Mouse (Mus musculus): ENCODE measurements at regions not wholly inside any gene's neighbourhood (a gene's known extent, or its start where the extent isn't known, plus 50 kb on each side); places are given as distances from the start of the nearest gene placed in this dataset.
"Not testable (repeated sequence)": the region's sequence is repeated elsewhere in the genome, so short reads cannot be mapped to it uniquely, and the experiment has no call there.

- not testable (repeated sequence) for ATAC-seq (replicated peaks; ENCODE audit: low FRiP score, low TSS enrichment, poor library complexity, severe bottlenecking)
These were observed 97.0 kb upstream of the Vmn2r87 start for GRCm38 (mm10) chr10:130594046-130594734.

- ATAC-seq (replicated peaks; ENCODE audit: low FRiP score, low TSS enrichment, poor library complexity, severe bottlenecking), result not testable (repeated sequence)
These were observed 69.2 kb upstream of the Vmn2r87 start for GRCm38 (mm10) chr10:130566426-130566825.

GRCm38 (mm10) chr10:130548570-130548969 is 51.4 kb upstream of the Vmn2r87 start:
- peak; percentile 44 for ATAC-seq (replicated peaks; ENCODE audit: low FRiP score, low TSS enrichment, poor library complexity, severe bottlenecking)

All from megakaryocyte-erythroid progenitor cell, adult 5-6 weeks (primary cell).